Mouse (Mus musculus) small intestine, adult 2 months (tissue): Measurements from ENCODE around the gene Patj. TPM values are rescaled to one million over a fixed set of nuclear protein-coding genes. Genes with fewer than 3 reads are reported as not detected.

Source experiments
- H3K27ac ChIP-seq: fragments of 200-500 bp; 2 replicates; pipeline ENCODE4 v1.5.1; 2012; ENCODE audit warnings: low read depth, low read length, control low read depth, inconsistent platforms; ENCODE audit not compliant: insufficient read depth
- H3K27me3 ChIP-seq: fragments of 200-500 bp; 2 replicates; pipeline ENCODE4 v1.6.1; 2012; ENCODE audit warnings: mild to moderate bottlenecking, moderate library complexity, low read length, inconsistent platforms; ENCODE audit not compliant: control insufficient read depth, insufficient read depth
- H3K36me3 ChIP-seq: fragments of 200-500 bp; 2 replicates; pipeline ENCODE4 v1.6.1; 2012; ENCODE audit warnings: mild to moderate bottlenecking, low read length, control low read depth, inconsistent platforms; ENCODE audit not compliant: control insufficient read depth, insufficient read depth
- H3K4me1 ChIP-seq: fragments of 200-500 bp; 2 replicates; pipeline ENCODE4 v1.6.1; 2012; ENCODE audit warnings: low read length, inconsistent platforms, mixed read lengths; ENCODE audit not compliant: control insufficient read depth, insufficient read depth, insufficient read length
- H3K4me3 ChIP-seq: fragments of 200-500 bp; 2 replicates; pipeline ENCODE4 v1.5.1; 2012; ENCODE audit warnings: low read depth, mild to moderate bottlenecking, control low read depth, inconsistent platforms, low read length, moderate library complexity
- CTCF ChIP-seq: fragments of 200-500 bp; IDR thresholded peaks from 2 replicates; pipeline ENCODE4 v1.5.1; 2012; ENCODE audit warnings: low read depth, mild to moderate bottlenecking, control low read depth, inconsistent platforms, low read length, moderate library complexity, mixed read lengths; ENCODE audit not compliant: insufficient replicate concordance, insufficient read length; ENCODE audit errors: extremely low read depth
- POLR2A ChIP-seq: fragments of 200-500 bp; IDR thresholded peaks from 2 replicates; pipeline ENCODE4 v1.6.1; 2012; ENCODE audit warnings: low read depth, mild to moderate bottlenecking, control low read depth, inconsistent platforms, low read length, moderate library complexity
- WGBS: fragments of 180-500 bp; shearing (Covaris S2); methylation state at CpG from one replicate; pipeline ENCODE4 v1.1.7; 2018; 5-methylcytosine and 5-hydroxymethylcytosine counted together
- polyA plus RNA-seq: library from polyadenylated mRNA; depleted of rRNA; stranded (reverse); fragments of >200 nt; gene quantifications from 2 replicates; pipeline ENCODE4 v1.2.3, GENCODE M21; 2012

Gene Patj
- polyA plus RNA-seq, 1 experiment: 29.6 TPM

DNA sequence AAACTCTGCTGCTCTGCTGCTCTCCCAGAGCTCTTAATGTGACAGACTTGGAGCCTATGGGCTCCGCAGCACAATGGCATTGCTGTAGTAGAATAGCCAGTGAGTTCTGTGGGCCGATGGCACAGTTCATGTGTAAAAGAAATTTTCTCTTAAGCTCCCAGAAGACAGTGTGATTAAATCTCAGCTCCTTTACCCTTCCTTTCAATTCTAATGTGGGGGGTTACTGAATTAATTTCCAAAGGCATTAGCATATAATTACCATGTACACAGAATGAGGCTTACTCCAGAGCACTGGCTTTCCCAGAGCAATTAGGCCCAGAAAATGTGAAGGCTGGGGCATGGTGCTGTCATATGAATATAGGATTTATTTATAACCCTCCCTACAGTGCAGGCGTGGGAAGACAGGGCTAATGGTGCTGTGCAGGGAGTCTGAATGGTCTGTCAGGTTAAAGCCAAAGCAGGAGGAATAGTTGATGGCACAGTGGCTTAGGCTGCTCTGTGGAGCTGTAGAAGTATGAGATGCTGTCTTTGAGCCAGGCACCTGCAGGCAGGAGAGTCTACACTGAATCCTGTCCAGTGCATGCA, 182.5 kb downstream of the Patj start:
- H3K27me3 ChIP-seq: no peaks in the 10 kb centered on the region
- H3K4me1 ChIP-seq: no peaks in the 10 kb centered on the region
- no peak for TF ChIP-seq CTCF
- TF ChIP-seq POLR2A: no peak
- H3K36me3 ChIP-seq: peaks cover 4% of the 10 kb centered on the region; the same call in 1 of the 2 replicates
- H3K27ac ChIP-seq: no peak overlapping the region
- no peak overlapping the region for H3K4me3 ChIP-seq
- WGBS: 90% methylated on average over 3 of the region's 3 CpGs

DNA sequence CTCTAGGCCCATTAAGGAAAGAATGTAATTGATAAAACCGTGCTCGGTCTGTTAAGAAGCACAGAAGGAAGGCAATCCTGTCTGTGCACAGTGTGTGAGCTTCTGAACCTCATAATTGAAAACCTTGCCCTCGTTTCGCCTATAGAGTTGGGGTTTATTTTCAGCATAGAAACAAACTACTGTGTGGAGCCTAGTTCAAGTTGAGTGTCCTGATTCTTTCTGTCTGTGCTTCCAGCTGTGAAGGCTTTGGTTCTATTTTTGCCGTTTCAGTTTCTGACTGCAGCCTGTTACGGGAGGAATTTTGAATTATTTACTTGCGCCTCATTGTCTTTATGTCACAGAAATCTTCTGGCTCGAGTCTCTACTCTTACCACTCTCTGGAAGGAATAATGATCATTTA, 185.9 kb downstream of the Patj start:
- no peak for TF ChIP-seq POLR2A
- no peak for TF ChIP-seq CTCF
- Histone ChIP-seq H3K36me3 (peaks cover 7% of the 10 kb centered on the region), H3K4me1 (no peaks in the 10 kb centered on the region), H3K27ac (no peak overlapping the region), H3K4me3 (no peak overlapping the region), H3K27me3 (no peaks in the 10 kb centered on the region)
- 80% methylated on average over 8 of the region's 8 CpGs for WGBS

DNA sequence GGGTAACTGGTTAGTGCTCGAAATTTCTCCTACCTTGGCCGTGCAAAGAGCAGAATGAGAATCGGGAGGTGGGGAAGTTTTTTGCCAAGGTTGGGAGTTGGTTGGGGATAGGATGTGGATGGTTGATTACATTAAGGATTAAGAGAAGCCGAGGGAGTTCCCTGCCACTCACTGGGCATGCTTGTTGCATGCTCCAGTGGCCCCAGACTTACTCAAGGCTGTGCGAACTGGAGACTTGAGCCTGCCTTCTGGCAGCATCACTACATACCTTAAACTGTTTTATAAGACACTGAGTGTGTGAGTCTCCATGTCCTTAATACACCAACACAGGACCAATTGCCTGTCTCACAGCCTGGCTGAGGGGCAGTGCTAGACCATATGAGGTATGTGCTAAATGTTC, 188.4 kb downstream of the Patj start:
- H3K4me3 ChIP-seq: no peak overlapping the region
- peaks cover 9% of the 10 kb centered on the region for H3K36me3 ChIP-seq
- 90% methylated on average over 5 of the region's 5 CpGs for WGBS
- TF ChIP-seq POLR2A (no peak), CTCF (no peak)
- H3K27ac ChIP-seq: no peak overlapping the region
- H3K4me1 ChIP-seq: no peaks in the 10 kb centered on the region
- no peaks in the 10 kb centered on the region for H3K27me3 ChIP-seq

- WGBS: 72% methylated on average over 4 of the region's 4 CpGs
These were observed 190.7 kb downstream of the Patj start for GRCm38 (mm10) chr4:98586303-98586702.

DNA sequence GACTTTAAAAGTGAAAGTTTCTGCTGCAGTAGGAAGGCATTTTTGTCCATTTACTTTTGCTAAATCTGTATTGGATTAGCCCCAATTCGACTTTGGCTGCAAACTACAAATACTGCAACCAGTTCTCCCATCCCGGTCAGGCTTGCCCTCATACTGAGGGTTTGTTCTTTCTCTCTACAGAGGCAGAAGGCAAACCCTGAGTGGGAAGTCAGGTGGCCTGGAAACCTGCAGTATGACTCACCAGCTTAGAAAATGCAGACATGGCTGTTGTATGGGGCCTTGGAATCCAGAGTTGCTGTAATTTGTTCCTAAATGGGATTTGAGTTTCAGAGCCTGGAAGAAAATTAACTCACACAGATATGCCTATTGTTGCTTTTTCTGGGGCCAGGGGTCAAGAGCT, 192.1 kb downstream of the Patj start:
- Histone ChIP-seq H3K36me3 (peaks cover 12% of the 10 kb centered on the region), H3K27me3 (no peaks in the 10 kb centered on the region), H3K4me3 (no peak overlapping the region), H3K27ac (no peak overlapping the region), H3K4me1 (no peaks in the 10 kb centered on the region)
- WGBS: 79% methylated on average over 2 of the region's 2 CpGs
- TF ChIP-seq POLR2A (no peak), CTCF (no peak)

More at GRCm38 (mm10) chr4:98586303-98586702, 190.7 kb downstream of the Patj start:
- peaks cover 6% of the 10 kb centered on the region for H3K36me3 ChIP-seq
- no peaks in the 10 kb centered on the region for H3K4me1 ChIP-seq
- TF ChIP-seq CTCF (no peak), POLR2A (no peak)
- H3K27me3 ChIP-seq: no peaks in the 10 kb centered on the region
- no peak overlapping the region for H3K4me3 ChIP-seq
- H3K27ac ChIP-seq: no peak overlapping the region

- Histone ChIP-seq H3K27me3 (no peaks in the 10 kb centered on the region), H3K27ac (no peak overlapping the region), H3K36me3 (peaks cover 12% of the 10 kb centered on the region), H3K4me1 (no peaks in the 10 kb centered on the region), H3K4me3 (no peak overlapping the region)
- 96% methylated on average over 1 of the region's 1 CpGs for WGBS
- TF ChIP-seq CTCF (no peak), POLR2A (no peak)
These were observed 198.4 kb downstream of the Patj start for GRCm38 (mm10) chr4:98593961-98594360.

DNA sequence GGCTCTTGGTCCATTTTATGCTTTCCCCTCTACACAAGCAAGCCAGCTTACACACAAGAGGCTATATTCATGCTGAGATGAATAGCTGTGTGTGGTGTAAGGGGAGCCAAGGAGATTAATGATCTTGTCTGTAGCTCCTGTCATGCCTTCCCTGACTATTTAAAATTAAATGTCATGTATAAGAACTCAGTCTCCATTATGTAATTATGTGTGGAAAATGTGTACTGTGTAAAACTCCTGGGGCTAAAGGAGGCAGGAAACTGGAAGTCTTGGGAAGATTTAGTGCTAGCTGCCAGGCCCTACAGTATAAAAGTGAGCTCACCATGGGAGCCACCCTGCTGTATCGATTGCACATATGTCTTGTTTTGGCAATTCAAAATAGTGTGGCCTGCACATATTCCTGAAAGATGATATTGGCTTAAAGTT, 203.0 kb downstream of the Patj start:
- Histone ChIP-seq H3K27me3 (no peaks in the 10 kb centered on the region), H3K4me1 (no peaks in the 10 kb centered on the region), H3K27ac (no peak overlapping the region), H3K4me3 (no peak overlapping the region), H3K36me3 (no peaks in the 10 kb centered on the region)
- 71% methylated on average over 1 of the region's 1 CpGs for WGBS
- no peak for TF ChIP-seq CTCF
- TF ChIP-seq POLR2A: no peak

DNA sequence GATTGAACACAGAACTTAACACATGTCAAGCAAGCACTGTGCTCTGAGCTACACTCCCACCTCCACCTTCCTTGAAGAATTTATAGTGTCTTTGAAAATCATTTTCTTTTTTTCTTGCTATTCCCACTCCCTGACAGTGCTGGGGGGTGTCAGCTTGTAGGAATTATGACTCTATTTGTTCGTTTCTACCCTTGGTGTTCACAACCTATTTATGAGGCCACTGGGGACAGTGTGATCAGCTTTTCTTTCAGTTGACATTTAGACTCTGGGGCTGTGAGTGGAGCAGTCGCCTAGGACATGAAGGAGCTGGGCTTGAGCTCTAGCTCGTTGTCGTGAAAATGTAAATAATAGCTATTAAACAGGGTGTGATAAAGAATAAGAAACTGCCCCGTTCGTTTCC, 203.8 kb downstream of the Patj start:
- no peaks in the 10 kb centered on the region for H3K36me3 ChIP-seq
- H3K4me1 ChIP-seq: no peaks in the 10 kb centered on the region
- H3K4me3 ChIP-seq: no peak overlapping the region
- H3K27me3 ChIP-seq: no peaks in the 10 kb centered on the region
- H3K27ac ChIP-seq: no peak overlapping the region
- no peak for TF ChIP-seq POLR2A
- WGBS: 59% methylated on average over 6 of the region's 6 CpGs
